Mouse (Mus musculus): ENCODE measurements at regions not wholly inside any gene's neighbourhood (a gene's known extent, or its start where the extent isn't known, plus 50 kb on each side); places are given as distances from the start of the nearest gene placed in this dataset.
"Not testable (repeated sequence)": the region's sequence is repeated elsewhere in the genome, so short reads cannot be mapped to it uniquely, and the experiment has no call there.

DNA sequence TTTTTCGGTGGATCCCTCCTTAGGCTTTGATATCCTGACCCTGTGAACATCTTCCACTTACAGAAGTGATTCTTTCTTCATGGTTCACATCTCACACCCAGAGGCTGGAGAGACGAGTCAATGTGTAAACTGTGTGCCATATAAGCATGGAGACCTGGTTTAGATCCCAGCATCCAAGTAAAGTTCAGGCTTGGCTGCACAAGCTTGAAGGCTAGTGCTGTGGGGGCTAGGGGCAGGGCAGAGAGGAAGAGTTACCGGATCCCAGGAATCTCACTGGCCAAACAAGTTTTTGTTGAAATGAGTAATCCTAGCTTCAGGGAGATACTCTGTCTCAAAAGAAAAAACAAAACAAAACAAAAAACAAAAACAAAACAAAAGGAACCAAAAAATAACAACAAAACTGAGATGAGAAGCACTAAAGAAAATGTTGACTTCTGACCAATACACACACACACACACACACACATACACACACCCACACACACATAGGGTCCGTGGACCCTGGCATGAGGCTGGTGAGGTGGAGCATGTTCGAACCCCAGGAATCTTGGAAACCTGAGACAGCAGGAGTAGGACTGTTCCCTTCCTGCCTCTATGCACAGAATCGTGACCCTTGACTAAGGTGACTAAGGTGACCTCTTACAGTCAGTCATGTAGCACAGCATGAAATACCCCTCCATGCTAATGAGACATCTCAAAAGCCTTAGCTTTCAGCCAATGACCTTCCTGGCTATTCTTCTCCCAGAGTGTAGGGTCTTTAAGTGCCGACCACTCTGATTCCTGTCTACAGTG lies 55.2 kb downstream of the Gm12728 start:
- H3K36me3 ChIP-seq (ENCODE audit: control insufficient read depth, insufficient read depth, low read length): no peaks in the 10 kb centered on the region
- no peak overlapping the region for H3K27ac ChIP-seq
- H3K79me2 ChIP-seq (replicated peaks; ENCODE audit: control insufficient read depth, insufficient read depth, low read length): no peaks in the 10 kb centered on the region
- no peak for TF ChIP-seq CTCF (IDR thresholded peaks at IDR 0.05)
- TF ChIP-seq EP300 (IDR thresholded peaks at IDR 0.05; ENCODE audit: insufficient read depth, low read depth, low read length): no peak
- TF ChIP-seq POLR2A (IDR thresholded peaks at IDR 0.05; ENCODE audit: insufficient read depth, low read depth, low read length): no peak
- no peaks in the 10 kb centered on the region for H3K27me3 ChIP-seq (ENCODE audit: control insufficient read depth, insufficient read depth, low read length)
- intact Hi-C loops (cut with DNase I): no loop called here
- no peaks in the 10 kb centered on the region for H3K4me1 ChIP-seq (ENCODE audit: control insufficient read depth, insufficient read depth, low read length)
- no peak overlapping the region for H3K9ac ChIP-seq (ENCODE audit: low read depth, low read length)
- no peak for DNase-seq
- WGBS: 88% methylated on average over 7 of the region's 7 CpGs
- no peak overlapping the region for H3K4me3 ChIP-seq

- intact Hi-C loops (cut with DNase I); DNase-seq; H3K4me1 ChIP-seq (ENCODE audit: control insufficient read depth, insufficient read depth, low read length); H3K4me3 ChIP-seq; H3K79me2 ChIP-seq (replicated peaks; ENCODE audit: control insufficient read depth, insufficient read depth, low read length); H3K36me3 ChIP-seq (ENCODE audit: control insufficient read depth, insufficient read depth, low read length); H3K27me3 ChIP-seq (ENCODE audit: control insufficient read depth, insufficient read depth, low read length); H3K9ac ChIP-seq (ENCODE audit: low read depth, low read length); H3K27ac ChIP-seq: not testable (repeated sequence)
- WGBS: 86% methylated on average over 3 of the region's 3 CpGs
These were observed 56.6 kb downstream of the Gm12728 start for GRCm38 (mm10) chr4:105845998-105846989.

- Histone ChIP-seq H3K27ac (no peak overlapping the region), H3K79me2 (replicated peaks; ENCODE audit: control insufficient read depth, insufficient read depth, low read length) (no peaks in the 10 kb centered on the region), H3K36me3 (ENCODE audit: control insufficient read depth, insufficient read depth, low read length) (no peaks in the 10 kb centered on the region), H3K27me3 (ENCODE audit: control insufficient read depth, insufficient read depth, low read length) (no peaks in the 10 kb centered on the region; the same call in 1 of the 2 replicates), H3K4me1 (ENCODE audit: control insufficient read depth, insufficient read depth, low read length) (no peaks in the 10 kb centered on the region), H3K4me3 (no peak overlapping the region), H3K9ac (ENCODE audit: low read depth, low read length) (no peak overlapping the region)
- DNase-seq: no peak
- WGBS: 92% methylated on average over 6 of the region's 6 CpGs
- intact Hi-C loops (cut with DNase I): no loop called here
- TF ChIP-seq CTCF (IDR thresholded peaks at IDR 0.05) (no peak), EP300 (IDR thresholded peaks at IDR 0.05; ENCODE audit: insufficient read depth, low read depth, low read length) (no peak), POLR2A (IDR thresholded peaks at IDR 0.05; ENCODE audit: insufficient read depth, low read depth, low read length) (no peak)
These were observed 63.4 kb downstream of the Gm12728 start for GRCm38 (mm10) chr4:105853086-105853485.

DNA sequence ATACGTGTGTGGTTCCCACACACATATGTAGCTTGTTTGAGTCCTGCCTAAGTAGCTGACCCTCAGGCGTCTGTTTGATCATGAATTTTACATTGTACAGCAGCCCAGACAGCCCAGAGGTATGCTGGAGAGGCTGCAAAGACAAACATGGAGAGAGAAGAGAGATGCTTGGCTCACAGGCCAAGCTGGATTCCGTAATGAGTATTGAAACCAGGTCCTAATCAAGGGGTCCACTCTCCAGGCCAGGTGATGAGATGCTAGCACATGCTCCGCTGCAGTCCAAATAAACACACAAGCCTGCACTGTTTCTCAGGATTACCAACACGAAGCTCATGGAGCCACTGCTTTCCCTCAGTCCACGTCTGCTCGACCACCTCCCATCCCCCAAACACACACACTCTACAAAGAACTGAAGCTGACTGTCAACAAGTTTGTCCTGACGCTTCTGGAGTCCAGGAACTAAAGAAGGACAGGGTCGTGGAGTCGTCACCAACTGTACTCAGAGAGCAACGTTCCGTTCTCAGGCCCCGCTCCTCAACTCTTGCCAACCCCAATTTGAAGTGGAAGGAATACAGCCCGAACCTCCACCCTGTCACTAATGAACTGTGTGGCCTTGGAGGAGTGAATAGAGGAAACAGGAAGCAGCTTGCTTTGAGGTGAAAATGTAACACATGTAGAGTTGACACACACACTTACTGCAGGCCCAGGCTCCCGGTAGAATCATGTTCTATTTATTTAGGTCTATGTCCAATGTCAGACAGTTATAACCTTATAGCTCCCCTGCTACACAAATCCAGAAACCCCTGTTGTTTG lies 69.6 kb downstream of the Gm12728 start:
- intact Hi-C loops (cut with DNase I): no loop called here
- no peak for TF ChIP-seq CTCF (IDR thresholded peaks at IDR 0.05)

GRCm38 (mm10) chr4:105860930-105861653 lies 71.4 kb downstream of the Gm12728 start:
- intact Hi-C loops (cut with DNase I): no loop called here
- WGBS: 70% methylated on average over 11 of the region's 11 CpGs
- no peak overlapping the region for H3K9ac ChIP-seq (ENCODE audit: low read depth, low read length)
- H3K4me1 ChIP-seq (ENCODE audit: control insufficient read depth, insufficient read depth, low read length): no peaks in the 10 kb centered on the region
- TF ChIP-seq CTCF (IDR thresholded peaks at IDR 0.05) (no peak), EP300 (IDR thresholded peaks at IDR 0.05; ENCODE audit: insufficient read depth, low read depth, low read length) (no peak), POLR2A (IDR thresholded peaks at IDR 0.05; ENCODE audit: insufficient read depth, low read depth, low read length) (no peak)
- no peaks in the 10 kb centered on the region; the same call in 1 of the 2 replicates for H3K27me3 ChIP-seq (ENCODE audit: control insufficient read depth, insufficient read depth, low read length)
- no peak overlapping the region for H3K27ac ChIP-seq
- H3K36me3 ChIP-seq (ENCODE audit: control insufficient read depth, insufficient read depth, low read length): no peaks in the 10 kb centered on the region
- no peak for DNase-seq
- no peak overlapping the region for H3K4me3 ChIP-seq
- no peaks in the 10 kb centered on the region for H3K79me2 ChIP-seq (replicated peaks; ENCODE audit: control insufficient read depth, insufficient read depth, low read length)

More for the DNA sequence above, 69.6 kb downstream of the Gm12728 start:
- H3K27me3 ChIP-seq (ENCODE audit: control insufficient read depth, insufficient read depth, low read length): no peaks in the 10 kb centered on the region; the same call in 1 of the 2 replicates
- no peaks in the 10 kb centered on the region for H3K4me1 ChIP-seq (ENCODE audit: control insufficient read depth, insufficient read depth, low read length)
- no peaks in the 10 kb centered on the region for H3K79me2 ChIP-seq (replicated peaks; ENCODE audit: control insufficient read depth, insufficient read depth, low read length)
- no peak overlapping the region for H3K27ac ChIP-seq
- H3K4me3 ChIP-seq: no peak overlapping the region
- no peak for DNase-seq
- no peaks in the 10 kb centered on the region for H3K36me3 ChIP-seq (ENCODE audit: control insufficient read depth, insufficient read depth, low read length)
- no peak overlapping the region for H3K9ac ChIP-seq (ENCODE audit: low read depth, low read length)
- WGBS: 57% methylated on average over 15 of the region's 15 CpGs
